Mouse (Mus musculus): ENCODE data around the gene Dio2. TPM values are rescaled to one million over a fixed set of nuclear protein-coding genes. Genes with fewer than 3 reads are reported as not detected.

Dio2 gene
- 0.38 and 0.58 TPM in 2 replicates for polyA plus RNA-seq (2012; rRNA removed)

DNA sequence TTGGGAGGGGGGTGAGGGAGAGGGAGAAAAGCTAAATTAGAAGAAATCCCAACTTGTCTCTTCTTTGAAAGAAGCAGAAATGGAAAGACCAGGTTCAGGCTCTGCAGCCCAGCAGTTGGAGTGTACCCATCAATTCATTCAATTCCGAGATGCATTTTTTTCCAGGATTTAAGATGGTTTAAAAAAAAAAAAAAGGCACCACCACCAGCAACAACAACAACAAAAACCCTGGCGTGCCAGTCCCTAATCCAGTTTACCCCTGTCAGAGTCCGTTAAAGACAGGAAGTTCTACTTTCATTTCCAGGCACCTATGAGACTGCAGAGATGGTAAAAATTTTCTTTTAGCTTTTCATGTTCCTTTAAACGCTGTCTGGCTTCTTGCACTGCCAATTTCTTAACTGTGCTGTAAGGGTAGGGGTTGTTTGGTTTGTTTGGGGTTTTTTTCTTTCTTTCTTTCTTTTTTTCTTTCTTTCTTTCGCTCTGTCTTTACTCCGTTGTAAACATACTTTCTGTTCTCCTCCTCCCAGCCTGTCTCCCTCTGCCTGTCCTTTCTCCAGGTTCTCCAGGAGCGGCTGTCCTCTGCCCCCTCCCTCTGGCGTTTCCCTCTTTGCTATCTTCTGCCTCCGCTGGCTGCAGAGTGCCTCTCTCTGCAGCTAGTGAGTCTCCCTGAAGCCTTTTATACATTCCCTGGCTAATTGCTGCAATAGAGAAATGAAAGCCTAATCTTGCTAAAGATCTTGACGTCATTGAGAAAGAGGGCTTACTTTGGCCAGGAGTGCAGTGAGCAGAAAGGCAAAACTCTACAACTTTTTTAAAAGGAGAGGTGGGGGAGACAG is at the start of gene Dio2:
Gene Dio2 (minus strand): TSS at position 51 of the 836 bp plus-strand sequence.
- Histone ChIP-seq H3K4me1 (ENCODE audit: control insufficient read depth, insufficient read depth, low read length) (no peaks in the 10 kb centered on the region), H3K27me3 (replicated peaks; ENCODE audit: control insufficient read depth, insufficient read depth, low read length) (0 out of 2 replicates have a peak, but pooled peaks cover 1% of the 10 kb centered on the region), H3K36me3 (ENCODE audit: control insufficient read depth, insufficient read depth, low read length) (no peaks in the 10 kb centered on the region), H3K4me3 (ENCODE audit: insufficient read depth, low read depth, low read length) (peak within 1 kb of the TSS; percentile 28; the same call in 1 of the 2 replicates), H3K27ac (ENCODE audit: insufficient read depth, low read depth, low read length) (no peak within 1 kb of the TSS)
- TF ChIP-seq CTCF (conservative IDR thresholded peaks at IDR 0.05; ENCODE audit: insufficient read depth, insufficient read length, low read depth, low read length) (no peak), POLR2A (IDR thresholded peaks at IDR 0.05; ENCODE audit: low read depth, low read length) (no peak)
- 8% methylated on average over 10 of the region's 10 CpGs for WGBS
- peak; percentile 6 for DNase-seq

GRCm38 (mm10) chr12:90781438-90781837 is 43.2 kb upstream of the Dio2 start:
- 87% methylated on average over 4 of the region's 4 CpGs for WGBS
- no peak for DNase-seq

GRCm38 (mm10) chr12:90744752-90745151 is 6.5 kb upstream of the Dio2 start:
- no peak for TF ChIP-seq CTCF (conservative IDR thresholded peaks at IDR 0.05; ENCODE audit: insufficient read depth, insufficient read length, low read depth, low read length)
- no peak for DNase-seq
- no peaks in the 10 kb centered on the region for H3K27me3 ChIP-seq (replicated peaks; ENCODE audit: control insufficient read depth, insufficient read depth, low read length)
- H3K36me3 ChIP-seq (ENCODE audit: control insufficient read depth, insufficient read depth, low read length): no peaks in the 10 kb centered on the region
- no peaks in the 10 kb centered on the region for H3K4me1 ChIP-seq (ENCODE audit: control insufficient read depth, insufficient read depth, low read length)
- H3K4me3 ChIP-seq (ENCODE audit: insufficient read depth, low read depth, low read length): no peak overlapping the region
- H3K27ac ChIP-seq (ENCODE audit: insufficient read depth, low read depth, low read length): no peak overlapping the region

More at GRCm38 (mm10) chr12:90781438-90781837, 43.2 kb upstream of the Dio2 start:
- H3K27me3 ChIP-seq (replicated peaks; ENCODE audit: control insufficient read depth, insufficient read depth, low read length): no peaks in the 10 kb centered on the region
- no peaks in the 10 kb centered on the region for H3K4me1 ChIP-seq (ENCODE audit: control insufficient read depth, insufficient read depth, low read length)
- H3K36me3 ChIP-seq (ENCODE audit: control insufficient read depth, insufficient read depth, low read length): no peaks in the 10 kb centered on the region
- TF ChIP-seq POLR2A (IDR thresholded peaks at IDR 0.05; ENCODE audit: low read depth, low read length) (no peak), CTCF (conservative IDR thresholded peaks at IDR 0.05; ENCODE audit: insufficient read depth, insufficient read length, low read depth, low read length) (no peak)
- H3K4me3 ChIP-seq (ENCODE audit: insufficient read depth, low read depth, low read length): no peak overlapping the region
- no peak overlapping the region for H3K27ac ChIP-seq (ENCODE audit: insufficient read depth, low read depth, low read length)

GRCm38 (mm10) chr12:90743633-90744032 is 5.4 kb upstream of the Dio2 start:
- H3K27ac ChIP-seq (ENCODE audit: insufficient read depth, low read depth, low read length): no peak overlapping the region
- 0 out of 2 replicates have a peak, but pooled peaks cover 1% of the 10 kb centered on the region for H3K27me3 ChIP-seq (replicated peaks; ENCODE audit: control insufficient read depth, insufficient read depth, low read length)
- no peak for DNase-seq
- TF ChIP-seq POLR2A (IDR thresholded peaks at IDR 0.05; ENCODE audit: low read depth, low read length) (no peak), CTCF (conservative IDR thresholded peaks at IDR 0.05; ENCODE audit: insufficient read depth, insufficient read length, low read depth, low read length) (no peak)
- no peak overlapping the region for H3K4me3 ChIP-seq (ENCODE audit: insufficient read depth, low read depth, low read length)
- H3K36me3 ChIP-seq (ENCODE audit: control insufficient read depth, insufficient read depth, low read length): no peaks in the 10 kb centered on the region
- H3K4me1 ChIP-seq (ENCODE audit: control insufficient read depth, insufficient read depth, low read length): no peaks in the 10 kb centered on the region
- WGBS: 46% methylated on average over 3 of the region's 3 CpGs

- Histone ChIP-seq H3K36me3 (ENCODE audit: control insufficient read depth, insufficient read depth, low read length) (no peaks in the 10 kb centered on the region), H3K27ac (ENCODE audit: insufficient read depth, low read depth, low read length) (no peak overlapping the region), H3K4me1 (ENCODE audit: control insufficient read depth, insufficient read depth, low read length) (no peaks in the 10 kb centered on the region), H3K4me3 (ENCODE audit: insufficient read depth, low read depth, low read length) (no peak overlapping the region), H3K27me3 (replicated peaks; ENCODE audit: control insufficient read depth, insufficient read depth, low read length) (0 out of 2 replicates have a peak, but pooled peaks cover 1% of the 10 kb centered on the region)
- DNase-seq: peak; percentile 47
- WGBS: 33% methylated on average over 2 of the region's 2 CpGs
- peak; percentile 58 for TF ChIP-seq CTCF (conservative IDR thresholded peaks at IDR 0.05; ENCODE audit: insufficient read depth, insufficient read length, low read depth, low read length)
- TF ChIP-seq POLR2A (IDR thresholded peaks at IDR 0.05; ENCODE audit: low read depth, low read length): no peak
Observed at GRCm38 (mm10) chr12:90740468-90740867, 2.2 kb upstream of the Dio2 start.

GRCm38 (mm10) chr12:90737932-90738331 is 306 bp downstream of the Dio2 start:
- WGBS: 74% methylated on average over 13 of the region's 13 CpGs
- no peak for TF ChIP-seq CTCF (conservative IDR thresholded peaks at IDR 0.05; ENCODE audit: insufficient read depth, insufficient read length, low read depth, low read length)
- TF ChIP-seq POLR2A (IDR thresholded peaks at IDR 0.05; ENCODE audit: low read depth, low read length): no peak
- H3K4me3 ChIP-seq (ENCODE audit: insufficient read depth, low read depth, low read length): no peak overlapping the region

GRCm38 (mm10) chr12:90735447-90735846 is 2.8 kb downstream of the Dio2 start:
- TF ChIP-seq CTCF (conservative IDR thresholded peaks at IDR 0.05; ENCODE audit: insufficient read depth, insufficient read length, low read depth, low read length) (no peak), POLR2A (IDR thresholded peaks at IDR 0.05; ENCODE audit: low read depth, low read length) (no peak)

More at GRCm38 (mm10) chr12:90737932-90738331, 306 bp downstream of the Dio2 start:
- Histone ChIP-seq H3K36me3 (ENCODE audit: control insufficient read depth, insufficient read depth, low read length) (no peaks in the 10 kb centered on the region), H3K27me3 (replicated peaks; ENCODE audit: control insufficient read depth, insufficient read depth, low read length) (0 out of 2 replicates have a peak, but pooled peaks cover 1% of the 10 kb centered on the region), H3K4me1 (ENCODE audit: control insufficient read depth, insufficient read depth, low read length) (no peaks in the 10 kb centered on the region), H3K27ac (ENCODE audit: insufficient read depth, low read depth, low read length) (no peak overlapping the region)
- DNase-seq: no peak

More at GRCm38 (mm10) chr12:90735447-90735846, 2.8 kb downstream of the Dio2 start:
- 0 out of 2 replicates have a peak, but pooled peaks cover 1% of the 10 kb centered on the region for H3K27me3 ChIP-seq (replicated peaks; ENCODE audit: control insufficient read depth, insufficient read depth, low read length)
- 81% methylated on average over 6 of the region's 6 CpGs for WGBS
- no peaks in the 10 kb centered on the region for H3K4me1 ChIP-seq (ENCODE audit: control insufficient read depth, insufficient read depth, low read length)
- no peaks in the 10 kb centered on the region for H3K36me3 ChIP-seq (ENCODE audit: control insufficient read depth, insufficient read depth, low read length)
- no peak overlapping the region for H3K4me3 ChIP-seq (ENCODE audit: insufficient read depth, low read depth, low read length)
- no peak for DNase-seq
- no peak overlapping the region for H3K27ac ChIP-seq (ENCODE audit: insufficient read depth, low read depth, low read length)

Data from kidney, adult 2 months (tissue).